Mouse (Mus musculus): ENCODE results near the gene Tomm70a. TPM values are rescaled to one million over a fixed set of nuclear protein-coding genes. Genes with fewer than 3 reads are reported as not detected.

Tomm70a gene
- total RNA-seq, 2 experiments from 2014 or later, result 32.5 to 33.9 TPM

DNA sequence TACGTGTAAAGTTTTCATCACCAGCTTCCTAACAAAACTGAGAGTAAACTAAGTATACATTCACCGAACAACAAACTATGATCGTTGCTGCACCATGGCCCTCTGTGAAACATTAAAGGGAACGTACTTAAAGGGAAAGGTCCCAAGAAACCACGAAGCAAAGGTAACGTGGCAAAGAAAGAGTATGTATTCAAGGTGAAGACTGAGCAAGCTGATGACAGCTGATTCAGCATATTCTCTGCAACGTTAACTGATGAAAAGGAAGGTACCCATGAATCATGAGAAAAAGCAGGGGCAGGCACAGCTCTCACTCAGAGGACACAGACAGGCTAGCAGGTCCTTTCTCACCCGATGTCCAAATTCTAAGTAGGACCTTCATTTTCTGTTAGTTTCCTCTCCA is 68.9 kb downstream of the Tomm70a start:
- DNase-seq, result no peak

DNA sequence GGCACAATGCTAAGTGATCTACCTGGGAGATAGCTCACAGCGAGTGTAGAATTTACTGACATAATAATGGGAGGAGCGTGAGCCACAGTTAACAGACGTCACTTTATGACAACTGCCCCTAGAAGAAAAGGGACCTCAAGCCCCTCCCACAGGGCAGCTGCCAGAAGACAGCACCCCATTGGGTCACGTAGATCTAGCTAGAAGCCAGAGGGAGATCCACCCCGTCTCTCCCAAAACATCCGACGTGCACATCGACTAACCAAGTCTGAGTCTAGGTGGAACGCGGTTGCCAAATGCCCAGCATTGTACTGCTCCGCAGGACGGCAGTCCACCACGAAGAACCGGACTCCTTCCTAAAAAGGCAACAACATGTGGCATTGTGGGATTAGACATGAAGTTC is 69.7 kb downstream of the Tomm70a start:
- DNase-seq, result no peak

DNA sequence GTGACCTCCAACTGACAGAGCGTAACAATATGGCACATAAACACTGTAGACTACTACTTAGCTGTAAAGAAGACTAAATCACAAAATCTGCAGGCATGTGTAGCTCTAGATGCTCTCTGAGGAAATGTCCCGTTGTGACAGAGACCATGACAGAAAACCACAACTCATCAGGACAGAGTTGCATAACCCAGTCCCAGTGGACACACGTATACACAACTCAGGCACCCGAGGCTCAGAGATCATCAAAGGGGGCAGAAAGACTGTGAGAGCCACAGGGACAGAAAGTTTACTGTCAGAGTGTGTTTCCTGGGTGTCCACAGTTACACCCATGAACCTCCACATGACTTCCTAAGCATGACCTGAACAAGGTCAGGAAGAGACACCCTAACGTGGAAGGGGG is 75.1 kb downstream of the Tomm70a start:
- DNase-seq, result no peak

DNA sequence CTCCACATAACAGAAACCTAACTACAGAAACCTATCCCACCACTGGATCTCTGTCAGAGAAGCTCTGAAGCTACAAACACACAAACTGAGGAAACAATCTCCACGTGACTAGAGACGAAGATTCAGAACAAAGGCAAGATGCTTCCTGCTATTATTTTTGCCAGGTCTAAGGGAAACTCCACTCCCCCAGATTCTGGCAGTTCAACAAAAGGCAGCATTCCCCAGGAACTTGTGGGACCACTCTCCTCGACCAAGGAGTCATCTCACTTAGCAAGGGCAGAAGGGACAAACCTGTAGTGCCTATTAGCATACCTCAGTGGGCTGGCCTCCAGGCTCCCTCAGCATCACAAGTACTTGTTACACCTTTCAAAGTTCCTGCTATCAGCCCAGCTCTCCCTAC is 75.8 kb downstream of the Tomm70a start:
- no peak for DNase-seq

Other genes starting within 250 kb of the Tomm70a start
- 1 to 10 TPM; 2.4 to 3.7 TPM for gene Tmem45a, start 235.5 kb upstream of the Tomm70a start, total RNA-seq (2021)
- not detected for gene Lnp1, start 193.6 kb upstream of the Tomm70a start, total RNA-seq (2021)
- not detected for gene Tmem45a2, start 50.3 kb upstream of the Tomm70a start, total RNA-seq (2021)
- gene Nit2, start 45.6 kb downstream of the Tomm70a start, total RNA-seq (2021), result 10 to 100 TPM; 25.4 to 25.8 TPM
- gene Tbc1d23, start 109.8 kb downstream of the Tomm70a start, total RNA-seq (2021), result 10 to 100 TPM; 14.7 to 17.8 TPM
- not detected for gene Tmem30c, start 171.2 kb downstream of the Tomm70a start, total RNA-seq (2021)
- 10 to 100 TPM; 44.0 to 45.9 TPM for gene Filip1l, start 231.4 kb downstream of the Tomm70a start, total RNA-seq (2021)

All from gastrocnemius, postnatal 25 days (tissue).